Mouse (Mus musculus) urinary bladder, postnatal 25 days (tissue): ENCODE results near the gene Spdya.
"Not testable (repeated sequence)": the region's sequence is repeated elsewhere in the genome, so short reads cannot be mapped to it uniquely, and the experiment has no call there.

Source experiments
- DNase-seq: peaks from one replicate; pipeline ENCODE4 v3.0.0; 2022; ENCODE audit warnings: low spot score

The Spdya gene

DNA sequence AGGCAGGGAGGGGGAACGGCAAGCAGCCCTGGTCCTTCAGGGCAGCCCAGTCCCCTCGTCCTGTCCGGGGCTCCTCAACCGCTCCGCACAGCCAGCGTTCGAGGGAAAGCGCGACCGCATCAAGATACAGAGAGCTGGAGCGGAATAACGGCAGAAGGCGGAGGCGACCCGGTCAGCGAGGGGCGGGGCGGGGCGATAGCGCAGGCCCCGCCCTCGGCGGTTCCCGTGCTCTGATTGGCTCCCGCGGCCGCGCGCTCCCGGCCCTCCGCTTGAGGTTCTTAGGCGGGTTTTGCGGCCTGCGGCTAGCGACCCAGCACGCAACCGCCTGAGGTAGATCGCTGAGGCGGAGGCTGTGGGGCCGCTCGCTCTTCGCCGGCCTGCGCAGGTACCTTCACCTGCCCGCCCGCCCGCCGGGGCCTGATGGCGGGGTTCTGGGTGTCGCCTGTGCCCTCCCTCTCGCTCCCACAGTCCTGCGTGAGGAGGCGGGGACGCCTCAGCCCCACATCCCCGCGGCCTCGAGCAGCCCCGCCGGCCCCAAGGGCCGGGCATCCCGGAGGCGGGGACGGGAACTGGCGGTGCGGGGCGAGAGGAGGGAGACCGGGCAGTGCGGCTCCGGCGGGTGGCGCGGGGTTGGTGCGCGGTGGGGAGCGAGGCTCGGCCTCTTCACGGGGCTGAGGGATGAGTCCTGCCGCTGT, at the start of gene Spdya:
TSS of gene Spdya (plus strand) at position 305 of the 695 bp plus-strand sequence.
- peak; percentile 74 for DNase-seq

DNA sequence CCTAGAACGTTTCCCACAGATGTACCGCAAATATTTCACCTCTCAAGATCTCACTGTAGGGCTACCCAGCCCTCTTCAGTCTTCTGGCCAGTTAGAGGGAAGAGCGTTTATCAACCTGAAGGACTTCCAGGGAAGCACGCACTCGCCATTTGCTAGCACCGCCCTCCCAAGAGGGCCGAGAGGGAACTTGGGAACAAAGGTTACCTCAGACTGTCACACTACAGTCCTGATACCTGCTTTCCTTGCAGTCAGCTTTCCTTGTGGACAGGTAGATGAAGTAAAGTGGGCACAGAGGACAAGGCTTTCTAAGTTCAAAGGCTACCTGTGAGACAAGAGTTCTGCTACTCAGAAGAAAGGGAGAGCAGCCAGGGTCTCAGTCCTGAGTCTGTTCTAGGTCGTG, 45.0 kb upstream of the Spdya start:
- DNase-seq, result no peak

- DNase-seq, result no peak
These were observed 41.6 kb upstream of the Spdya start for GRCm38 (mm10) chr17:71510297-71510696.

- DNase-seq, result no peak
These were observed 25.6 kb upstream of the Spdya start for GRCm38 (mm10) chr17:71526302-71526708.

DNA sequence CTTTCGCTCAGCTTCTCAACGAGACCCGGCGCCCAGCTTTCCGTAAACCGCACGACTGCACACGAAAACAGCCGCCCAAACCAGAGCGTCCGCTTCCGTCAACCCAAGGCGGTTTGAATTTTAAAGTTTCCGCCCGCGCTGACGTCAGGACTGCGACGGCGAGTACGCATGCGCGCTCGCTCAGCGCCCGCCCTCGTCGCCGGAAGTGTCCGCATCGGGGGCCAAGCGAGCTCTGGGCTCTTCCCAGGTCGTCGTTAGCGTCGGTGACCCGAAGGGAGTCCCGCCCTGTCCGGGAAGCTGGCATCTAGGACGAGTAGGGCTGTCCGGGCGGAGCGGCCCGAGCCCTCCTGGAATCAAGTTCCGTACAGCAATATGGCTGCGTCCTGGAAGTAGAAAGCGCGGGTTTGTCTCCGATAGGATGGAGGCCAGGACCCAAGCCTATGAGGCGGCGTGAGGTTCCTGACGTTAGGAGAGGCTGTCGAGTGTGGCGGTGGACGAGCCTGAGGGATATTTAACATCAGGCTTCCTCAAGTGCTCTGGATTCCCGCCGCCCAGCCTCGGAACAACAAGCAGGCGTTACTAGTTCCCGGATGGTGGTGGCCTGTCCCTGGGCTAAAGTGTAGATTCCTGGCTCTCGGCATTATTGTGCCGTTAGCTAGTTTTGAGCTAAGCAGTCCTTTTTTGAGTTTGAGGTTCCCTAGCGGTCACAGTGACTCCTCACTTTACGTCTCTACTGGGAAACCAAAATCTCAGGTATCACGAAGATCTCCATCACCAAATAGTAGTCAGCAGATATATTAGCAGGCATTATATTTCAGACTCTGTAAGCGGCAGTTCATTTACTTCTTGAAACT, 24.9 kb upstream of the Spdya start, which contains the start of gene Ndc80:
TSS of gene Ndc80 (minus strand) at position 147 of the 854 bp plus-strand sequence.
- peak; percentile 88 for DNase-seq

DNA sequence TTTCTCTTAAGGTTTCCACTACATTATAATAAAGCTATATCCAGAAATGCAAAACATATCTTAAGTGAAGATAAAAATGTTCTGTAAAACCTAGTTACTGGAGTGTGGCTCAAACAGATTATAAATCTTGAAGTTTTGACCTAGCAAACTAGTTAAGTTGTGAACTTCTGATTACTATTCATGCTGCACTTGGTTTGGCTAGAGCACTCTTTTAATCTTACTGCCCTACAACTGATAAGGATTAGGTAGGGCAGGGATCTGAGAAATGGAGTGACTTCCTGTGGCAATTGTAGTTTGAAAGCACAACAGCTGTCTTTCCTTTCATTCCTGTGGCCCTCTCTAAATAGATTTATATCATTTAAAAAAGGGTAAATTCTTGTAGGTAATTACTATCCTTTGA, 23.8 kb upstream of the Spdya start:
- no peak for DNase-seq

- DNase-seq, result not testable (repeated sequence)
These were observed 16.3 kb upstream of the Spdya start for GRCm38 (mm10) chr17:71535595-71535994.

GRCm38 (mm10) chr17:71537164-71537563, 14.7 kb upstream of the Spdya start:
- no peak for DNase-seq

GRCm38 (mm10) chr17:71548586-71548985, 3.3 kb upstream of the Spdya start:
- no peak for DNase-seq

DNA sequence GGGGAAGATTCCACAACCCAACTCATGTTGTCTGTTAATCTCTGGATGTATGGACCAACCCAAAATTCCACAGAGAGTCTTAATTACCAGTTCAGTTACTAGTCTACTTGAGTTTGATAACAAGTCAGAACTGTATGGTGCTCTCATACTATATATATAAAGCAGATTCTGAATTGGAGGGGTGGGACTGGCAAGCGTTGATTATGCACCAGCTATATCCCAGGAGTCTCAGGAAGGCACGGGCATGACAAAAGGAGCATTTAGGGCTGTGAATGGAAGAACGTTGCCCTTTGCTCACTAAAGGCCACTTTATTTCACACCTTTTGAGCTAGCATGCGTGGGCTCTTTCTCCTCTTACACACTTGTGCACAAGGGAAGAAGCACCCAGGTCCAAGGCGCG, 511 bp upstream of the Spdya start:
- no peak for DNase-seq

- DNase-seq, result no peak
These were observed 1.0 kb downstream of the Spdya start for GRCm38 (mm10) chr17:71552901-71553300.

- peak; percentile 33 for DNase-seq
These were observed 9.8 kb downstream of the Spdya start for GRCm38 (mm10) chr17:71561631-71562030.

DNA sequence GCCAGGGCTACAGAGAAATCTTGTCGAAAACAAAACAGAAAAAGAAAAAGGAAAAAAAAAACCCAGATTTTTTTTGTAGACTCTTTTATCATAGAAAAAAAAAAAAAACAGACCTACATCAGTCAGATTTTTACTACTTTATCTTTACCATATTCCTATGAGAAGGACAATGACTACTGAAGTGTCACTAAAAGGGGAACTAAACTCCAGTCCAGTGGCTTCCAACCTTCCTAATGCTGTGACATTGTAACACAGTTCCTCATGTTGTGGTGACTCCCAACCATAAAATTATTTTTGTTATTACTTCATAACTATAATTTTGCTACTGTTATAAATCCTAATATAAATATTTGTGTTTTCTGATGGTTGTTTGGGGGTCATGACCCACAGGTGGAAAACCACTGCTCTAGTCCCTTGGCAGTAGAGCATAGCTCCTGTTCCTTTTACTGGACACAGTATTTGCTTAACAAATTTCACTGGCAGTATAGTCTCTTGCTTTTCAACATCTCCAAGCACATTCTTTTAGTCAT, 27.4 kb downstream of the Spdya start:
- DNase-seq, result no peak

- DNase-seq, result no peak
These were observed 46.2 kb downstream of the Spdya start for GRCm38 (mm10) chr17:71597881-71598658.

GRCm38 (mm10) chr17:71598659-71599554, 47.0 kb downstream of the Spdya start:
- DNase-seq, result peak; percentile 75

- peak; percentile 94 for DNase-seq
These were observed 63.9 kb downstream of the Spdya start, which contains the start of gene Wdr43 for GRCm38 (mm10) chr17:71615638-71616318. Gene Wdr43 (plus strand): TSS chr17:71615895.

DNA sequence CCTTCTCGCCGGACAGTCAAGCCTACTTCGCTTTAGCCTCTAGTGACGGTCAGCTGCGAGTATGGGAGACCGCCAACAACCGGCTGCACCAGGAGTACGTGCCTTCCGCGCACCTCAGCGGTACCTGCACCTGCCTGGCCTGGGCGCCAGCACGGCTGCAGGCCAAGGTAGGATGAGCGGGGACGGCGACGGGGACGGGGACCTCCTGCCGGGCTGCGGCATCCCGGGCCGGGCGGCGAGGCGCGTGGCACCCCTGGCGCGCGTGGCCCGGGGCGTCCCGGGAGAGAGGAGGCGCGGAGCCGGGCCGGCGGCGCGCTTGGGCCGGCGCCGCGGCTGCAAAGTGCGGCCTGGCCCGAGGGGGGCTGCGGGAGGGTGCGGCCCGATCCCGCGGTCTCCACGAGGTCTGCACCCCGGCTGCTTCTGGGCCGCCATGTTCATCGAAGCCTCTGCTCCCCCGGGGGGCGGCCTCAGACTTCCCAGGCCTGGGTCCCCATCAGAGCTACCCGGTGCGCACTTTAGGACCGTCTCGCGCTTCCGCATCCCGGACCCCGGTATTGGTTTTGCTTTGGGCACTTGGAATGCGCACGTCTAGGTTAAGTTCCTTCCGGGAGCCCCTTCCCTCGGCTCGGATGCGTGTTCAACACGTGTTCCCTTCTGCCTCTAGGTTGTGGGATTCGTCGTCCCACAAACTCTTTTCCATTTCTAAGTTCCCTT, 64.6 kb downstream of the Spdya start:
- peak; percentile 27 for DNase-seq

DNA sequence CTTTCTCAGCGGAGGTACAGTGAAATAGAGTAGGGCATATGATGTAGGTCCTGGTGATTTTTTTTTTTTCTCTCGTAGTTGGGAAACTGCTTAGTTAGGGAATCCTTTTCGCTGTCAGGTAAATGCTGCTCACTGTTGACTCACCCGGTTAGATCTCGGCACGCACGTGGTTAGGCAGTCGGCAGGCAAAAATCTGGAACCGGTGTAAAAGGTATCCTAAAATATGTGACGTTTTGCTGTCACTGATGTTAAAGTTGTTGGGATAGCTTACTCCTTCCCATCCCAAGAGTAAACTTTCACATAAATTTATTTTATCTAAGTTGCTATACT, 65.1 kb downstream of the Spdya start:
- no peak for DNase-seq

GRCm38 (mm10) chr17:71617974-71618373, 66.1 kb downstream of the Spdya start:
- no peak for DNase-seq

DNA sequence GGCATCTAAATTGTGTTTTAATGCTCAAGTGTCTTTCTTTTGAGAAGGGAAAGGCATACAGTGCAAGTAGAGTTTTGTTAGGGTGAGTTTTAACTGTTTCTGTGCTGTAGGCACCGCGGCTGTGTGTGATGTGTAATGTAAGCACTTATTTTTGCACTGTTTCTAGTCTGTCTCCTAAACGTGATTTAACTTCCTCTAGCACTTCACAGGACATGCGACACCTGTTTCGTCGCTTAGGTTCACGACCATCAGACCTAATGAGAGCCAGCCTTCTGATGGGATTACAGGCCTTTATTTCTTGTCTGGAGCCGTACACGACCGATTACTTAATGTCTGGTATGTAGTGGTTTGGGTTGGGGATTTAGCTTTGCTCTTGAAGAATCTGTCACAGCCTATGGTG, 79.9 kb downstream of the Spdya start:
- no peak for DNase-seq
